Mouse (Mus musculus): ENCODE results near the gene Trmt10a.

The Trmt10a gene

DNA sequence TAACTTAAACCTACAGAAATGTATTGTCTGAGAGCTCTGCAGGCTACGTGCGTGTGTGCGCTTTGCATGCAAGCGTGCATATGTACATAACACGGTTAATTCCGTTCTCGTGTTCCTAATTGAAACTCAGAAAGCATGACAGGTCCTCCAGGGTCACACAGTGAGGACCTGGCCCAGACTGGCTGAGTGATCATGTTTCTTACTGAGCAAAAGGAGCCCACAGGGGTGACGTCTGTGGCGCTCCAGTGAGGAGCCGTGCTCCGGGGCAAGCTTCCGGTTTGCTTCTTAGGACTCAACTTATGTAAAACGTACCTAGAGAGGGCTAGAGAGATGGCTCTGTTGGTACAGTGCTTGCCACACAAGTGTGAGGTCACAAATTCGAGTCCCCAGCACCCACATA is 53.8 kb downstream of the Trmt10a start:
- no peak for DNase-seq (ENCODE audit: low read depth, low spot score)

DNA sequence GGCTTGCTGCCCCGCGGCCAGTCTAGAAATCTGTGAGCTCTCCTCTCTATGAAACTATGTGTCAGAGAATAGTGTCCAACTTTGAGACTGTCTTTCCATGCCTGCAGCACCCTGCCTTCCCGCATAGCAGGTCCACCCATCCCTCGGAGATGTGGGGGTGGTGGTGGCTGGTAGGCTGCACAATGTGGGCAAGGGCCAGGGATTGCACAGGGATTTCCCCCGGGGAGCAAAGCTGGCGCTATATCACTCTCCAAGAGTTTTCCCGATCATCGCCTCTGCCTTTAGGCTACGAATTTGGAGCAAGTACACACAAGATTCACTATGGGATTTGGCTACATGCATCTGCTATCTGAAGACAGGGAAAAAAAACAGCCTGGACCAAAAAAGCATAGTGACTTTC is 54.3 kb downstream of the Trmt10a start:
- no peak for DNase-seq (ENCODE audit: low read depth, low spot score)

- peak; percentile 86 for DNase-seq (ENCODE audit: low read depth, low spot score)
Measured at GRCm38 (mm10) chr3:138197973-138198721, 54.9 kb downstream of the Trmt10a start.

DNA sequence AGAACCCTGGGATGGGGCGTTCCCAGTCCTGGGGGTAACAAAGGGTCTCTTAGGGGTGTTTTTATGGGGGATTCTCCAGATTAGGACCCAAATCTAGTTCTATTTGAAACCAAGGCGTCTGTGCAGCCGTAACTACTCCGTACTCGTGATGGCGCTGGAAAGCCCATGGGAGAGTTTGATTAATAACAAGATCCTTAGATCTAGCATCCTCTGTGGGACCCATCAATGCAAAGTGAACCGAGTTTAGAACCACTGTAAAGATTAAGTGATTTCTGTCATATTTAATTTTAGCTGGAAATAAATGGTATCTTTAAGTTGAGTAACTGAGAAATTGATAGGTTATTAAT is 55.4 kb downstream of the Trmt10a start:
- DNase-seq (ENCODE audit: low read depth, low spot score), result no peak

GRCm38 (mm10) chr3:138208821-138209220 is 65.6 kb downstream of the Trmt10a start:
- DNase-seq (ENCODE audit: low read depth, low spot score), result no peak

All from R1 (cell line).